Mouse (Mus musculus) layer of hippocampus, adult 9-11 months (tissue): ENCODE results near the gene Olfr739.

Source experiments
- DNase-seq: peaks from one replicate; pipeline ENCODE4 v3.0.0; 2022

Gene Olfr739

GRCm38 (mm10) chr14:50418326-50418725 is at the start of gene Olfr739:
Olfr739 (plus strand) TSS chr14:50418626.
- DNase-seq, result no peak

DNA sequence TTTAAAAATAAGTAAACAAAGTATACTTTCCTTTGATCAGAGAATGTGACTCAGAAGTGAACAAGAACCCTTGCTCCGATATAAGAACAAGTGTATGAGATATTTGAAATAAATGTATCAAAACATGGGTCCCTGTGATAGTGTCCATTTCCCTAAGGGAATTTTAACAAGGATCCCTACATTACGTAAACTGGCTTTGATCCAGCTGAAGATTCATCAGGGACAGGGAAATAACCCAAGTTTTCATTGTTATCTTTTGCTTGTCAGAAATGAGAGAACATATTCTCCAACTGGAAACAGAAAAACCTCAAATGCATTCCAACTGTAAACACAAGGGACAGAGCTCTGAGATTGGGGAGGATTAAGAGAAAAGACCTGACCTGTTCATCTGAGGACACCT is 37.6 kb upstream of the Olfr739 start, which contains the start of gene Olfr736:
Gene Olfr736, plus strand, starts transcription at position 301 of the 400 bp plus-strand sequence.
- DNase-seq, result no peak

GRCm38 (mm10) chr14:50407268-50407667 is 11.2 kb upstream of the Olfr739 start, which contains the start of gene Olfr738:
Olfr738 (plus strand) TSS chr14:50407568.
- DNase-seq, result no peak

- no peak for DNase-seq
These were observed 26.8 kb downstream of the Olfr739 start, which contains the start of gene Olfr740 for GRCm38 (mm10) chr14:50445245-50445644. Olfr740 (plus strand) TSS chr14:50445545.

DNA sequence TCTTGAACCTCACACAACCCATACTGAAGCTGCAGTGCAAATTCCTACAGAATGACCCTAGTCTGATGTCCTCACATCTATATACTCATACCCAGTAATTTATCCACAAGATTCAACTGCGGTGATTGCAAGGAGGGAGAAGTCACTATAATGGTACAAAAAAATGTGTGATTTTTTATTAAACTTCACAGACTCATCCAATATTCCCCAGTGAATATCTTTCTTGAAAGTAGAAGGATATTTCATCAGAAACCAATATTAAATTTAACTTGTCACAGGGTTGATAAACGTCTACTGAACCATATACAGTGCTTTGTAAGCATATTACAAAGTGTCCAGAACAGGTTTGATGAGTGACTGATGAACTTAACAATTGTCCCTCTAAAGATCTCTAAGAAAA is 54.0 kb downstream of the Olfr739 start, which contains the start of gene Olfr741:
Gene Olfr741, plus strand, starts transcription at position 301 of the 400 bp plus-strand sequence.
- DNase-seq, result no peak
